Mouse (Mus musculus) intestine, embryonic 16.5 days (tissue): ENCODE results near the gene Gm5460. TPM values are rescaled to one million over a fixed set of nuclear protein-coding genes. Genes with fewer than 3 reads are reported as not detected.

Source experiments
- ATAC-seq: fragments of 200-750 bp; cut with Nextera tagmentation; 2 replicates; pipeline ENCODE4 v1.8.0; 2017; ENCODE audit warnings: moderate TSS enrichment, moderate library complexity
- H3K27ac ChIP-seq: fragments of 300-500 bp; sonication (generic); 2 replicates; pipeline ENCODE4 v1.5.1; 2014; ENCODE audit warnings: mild to moderate bottlenecking, low read length
- H3K27me3 ChIP-seq: fragments of 300-500 bp; sonication (generic); replicated peaks from 2 replicates; pipeline ENCODE4 v1.6.1; 2014; ENCODE audit warnings: low read length, control low read depth, mixed read lengths; ENCODE audit not compliant: control insufficient read depth, insufficient read depth
- H3K36me3 ChIP-seq: fragments of 300-500 bp; sonication (generic); 2 replicates; pipeline ENCODE4 v1.6.1; 2014; ENCODE audit warnings: low read length, control low read depth; ENCODE audit not compliant: control insufficient read depth, insufficient read depth
- H3K4me1 ChIP-seq: fragments of 300-500 bp; sonication (generic); 2 replicates; pipeline ENCODE4 v1.6.1; 2014; ENCODE audit warnings: low read length, control low read depth, mixed read lengths; ENCODE audit not compliant: control insufficient read depth, insufficient read depth
- H3K4me2 ChIP-seq: fragments of 300-500 bp; sonication (generic); 2 replicates; pipeline ENCODE4 v1.6.1; 2014; ENCODE audit warnings: low read depth, low read length, control low read depth
- H3K4me3 ChIP-seq: fragments of 300-500 bp; sonication (generic); 2 replicates; pipeline ENCODE4 v1.5.1; 2014; ENCODE audit warnings: mild to moderate bottlenecking, low read length
- H3K9ac ChIP-seq: fragments of 300-500 bp; sonication (generic); 2 replicates; pipeline ENCODE4 v1.6.1; 2014; ENCODE audit warnings: low read depth, low read length
- H3K9me3 ChIP-seq: fragments of 300-500 bp; sonication (generic); 2 replicates; pipeline ENCODE4 v1.6.1; 2016; ENCODE audit warnings: low read length, control low read depth; ENCODE audit not compliant: control insufficient read depth
- WGBS: fragments of 180-500 bp; shearing (Covaris S2); extraction: QIAGEN DNeasy Blood & Tissue Kit; methylation state at CpG from one replicate; pipeline ENCODE4 v1.1.7; 2014; 5-methylcytosine and 5-hydroxymethylcytosine counted together
- polyA plus RNA-seq: library from polyadenylated mRNA; unstranded; fragments of >200 nt; fragmentation: Nextera tagmentation; extraction: Ambion mirVana; gene quantifications from 2 replicates; pipeline ENCODE4 v1.2.1, GENCODE M21; 2015

The Gm5460 gene
- polyA plus RNA-seq, 1 experiment from 2014 or later, result not detected

DNA sequence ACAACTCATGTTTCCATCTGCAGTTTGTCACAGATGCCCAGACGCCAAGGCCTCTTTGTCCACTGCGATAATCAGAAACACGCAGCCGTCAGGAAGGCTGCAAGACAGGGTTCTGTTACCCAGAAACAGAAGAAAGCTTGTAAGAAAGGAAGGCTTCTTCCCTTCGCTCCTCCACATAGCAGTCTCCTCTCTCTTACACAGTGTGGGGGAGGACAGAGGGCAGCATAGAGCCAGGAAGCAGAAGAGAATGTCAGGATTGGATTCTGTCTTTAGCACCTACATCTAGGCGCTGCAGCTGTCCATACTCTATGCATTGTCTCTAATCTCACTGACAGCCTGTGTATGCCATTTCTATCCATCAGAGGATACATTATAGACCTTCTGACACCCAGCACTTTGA, 19.1 kb upstream of the Gm5460 start:
- no peaks in the 10 kb centered on the region for H3K4me1 ChIP-seq
- no peaks in the 10 kb centered on the region for H3K36me3 ChIP-seq

DNA sequence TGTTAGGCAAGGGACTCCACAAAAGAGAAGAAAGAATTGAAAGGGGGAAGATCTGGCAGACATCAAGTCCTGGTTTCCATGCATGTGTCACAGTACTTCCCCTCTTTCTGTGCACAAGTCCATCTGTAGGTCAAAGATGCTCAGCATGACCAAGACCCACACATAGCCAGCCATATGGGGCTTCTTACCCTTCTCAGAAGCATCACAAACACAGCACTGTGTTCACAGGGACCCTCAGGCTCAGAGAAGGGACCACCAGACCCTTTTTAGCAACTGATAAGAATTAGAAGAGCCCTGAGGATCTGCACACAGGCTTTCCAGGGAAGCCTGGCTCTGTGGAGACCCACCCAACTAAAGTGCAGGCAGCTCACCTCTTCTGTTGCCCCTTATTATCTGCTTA, 16.5 kb upstream of the Gm5460 start:
- no peak for ATAC-seq
- no peaks in the 10 kb centered on the region for H3K4me1 ChIP-seq
- no peak overlapping the region for H3K27ac ChIP-seq
- H3K4me3 ChIP-seq, result no peak overlapping the region
- H3K27me3 ChIP-seq, result no peaks in the 10 kb centered on the region
- no peak overlapping the region for H3K4me2 ChIP-seq
- no peaks in the 10 kb centered on the region for H3K36me3 ChIP-seq
- H3K9ac ChIP-seq, result no peak overlapping the region
- H3K9me3 ChIP-seq, result no peaks in the 10 kb centered on the region

More for the DNA sequence above, 19.1 kb upstream of the Gm5460 start:
- H3K9ac ChIP-seq, result no peak overlapping the region
- no peak overlapping the region for H3K4me2 ChIP-seq
- no peaks in the 10 kb centered on the region for H3K27me3 ChIP-seq
- H3K9me3 ChIP-seq, result no peaks in the 10 kb centered on the region
- no peak for ATAC-seq
- 44% methylated on average over 6 of the region's 6 CpGs for WGBS
- no peak overlapping the region for H3K4me3 ChIP-seq
- H3K27ac ChIP-seq, result no peak overlapping the region

DNA sequence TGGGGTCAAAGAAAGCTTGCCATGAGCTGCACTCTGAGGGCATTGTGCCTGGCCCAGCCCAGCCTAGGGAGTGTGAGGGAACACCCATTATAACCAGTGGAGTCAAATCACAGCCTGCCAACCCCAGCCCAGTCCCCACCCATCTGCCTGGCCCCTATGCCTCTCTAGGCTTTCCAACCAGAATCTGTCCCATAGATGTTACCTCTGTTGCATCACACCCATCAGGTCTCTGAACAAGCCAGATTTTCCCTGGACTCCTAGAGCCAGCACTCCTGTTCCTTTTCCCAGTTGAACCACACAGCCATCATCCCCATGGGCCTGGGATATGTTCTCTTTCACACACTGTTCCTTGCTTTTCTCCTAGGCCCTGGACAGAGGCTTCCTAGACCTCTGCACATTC, 15.1 kb upstream of the Gm5460 start:
- Histone ChIP-seq H3K9me3 (no peaks in the 10 kb centered on the region), H3K36me3 (no peaks in the 10 kb centered on the region), H3K9ac (no peak overlapping the region), H3K27me3 (no peaks in the 10 kb centered on the region), H3K4me2 (no peak overlapping the region), H3K4me3 (no peak overlapping the region), H3K27ac (no peak overlapping the region), H3K4me1 (no peaks in the 10 kb centered on the region)
- ATAC-seq, result no peak

DNA sequence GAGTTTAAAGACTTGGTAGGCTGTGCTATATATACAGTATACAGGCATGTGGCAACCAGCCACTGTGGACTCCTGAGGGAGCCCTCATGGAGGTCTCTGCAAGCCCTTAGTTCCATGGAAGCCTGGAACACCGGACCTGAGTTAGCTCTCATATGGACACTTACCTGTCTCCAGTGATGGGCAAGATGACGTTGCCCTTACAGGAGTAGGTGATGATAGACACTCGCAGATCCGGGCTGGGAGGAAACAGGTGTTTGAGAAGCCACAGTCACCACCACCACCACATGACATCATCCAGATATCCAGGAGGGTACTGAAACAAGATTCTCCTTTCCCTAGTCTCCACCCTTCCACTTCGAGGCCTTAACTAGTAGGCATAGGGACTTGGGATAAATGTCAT, 14.2 kb upstream of the Gm5460 start:
- Histone ChIP-seq H3K9ac (no peak overlapping the region), H3K36me3 (no peaks in the 10 kb centered on the region), H3K27me3 (no peaks in the 10 kb centered on the region), H3K27ac (no peak overlapping the region), H3K9me3 (no peaks in the 10 kb centered on the region), H3K4me2 (no peak overlapping the region), H3K4me3 (no peak overlapping the region), H3K4me1 (no peaks in the 10 kb centered on the region)
- ATAC-seq, result no peak
- 82% methylated on average over 5 of the region's 5 CpGs for WGBS

DNA sequence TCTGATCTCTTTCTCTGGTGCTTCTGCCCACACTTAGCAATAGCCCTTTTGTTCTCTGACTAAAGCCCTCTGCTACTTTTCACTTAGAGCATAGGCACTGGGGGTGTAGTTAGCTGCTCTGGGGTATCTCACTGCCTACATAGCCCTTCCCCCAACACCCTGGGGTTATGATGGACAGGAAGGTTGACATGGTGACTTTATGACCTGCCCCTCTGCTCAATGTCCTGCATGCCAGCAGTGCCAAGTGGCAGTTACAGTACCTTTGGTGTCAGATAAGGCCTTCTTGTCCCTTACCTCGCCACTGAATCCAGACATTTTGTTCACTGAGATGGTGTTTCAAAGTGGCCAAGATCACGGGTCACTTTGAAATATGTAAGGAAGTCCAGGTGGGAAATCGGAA, 1.5 kb upstream of the Gm5460 start, which contains the start of gene Gm30083:
Gene Gm30083 (minus strand): TSS at position 120 of the 400 bp plus-strand sequence.
- Histone ChIP-seq H3K9me3 (no peaks in the 10 kb centered on the region), H3K36me3 (no peaks in the 10 kb centered on the region), H3K27me3 (no peaks in the 10 kb centered on the region), H3K27ac (no peak within 1 kb of the TSS), H3K4me2 (no peak within 1 kb of the TSS), H3K4me3 (no peak within 1 kb of the TSS), H3K4me1 (no peaks in the 10 kb centered on the region), H3K9ac (no peak within 1 kb of the TSS)
- WGBS, result 88% methylated on average over 3 of the region's 3 CpGs
- ATAC-seq, result no peak

DNA sequence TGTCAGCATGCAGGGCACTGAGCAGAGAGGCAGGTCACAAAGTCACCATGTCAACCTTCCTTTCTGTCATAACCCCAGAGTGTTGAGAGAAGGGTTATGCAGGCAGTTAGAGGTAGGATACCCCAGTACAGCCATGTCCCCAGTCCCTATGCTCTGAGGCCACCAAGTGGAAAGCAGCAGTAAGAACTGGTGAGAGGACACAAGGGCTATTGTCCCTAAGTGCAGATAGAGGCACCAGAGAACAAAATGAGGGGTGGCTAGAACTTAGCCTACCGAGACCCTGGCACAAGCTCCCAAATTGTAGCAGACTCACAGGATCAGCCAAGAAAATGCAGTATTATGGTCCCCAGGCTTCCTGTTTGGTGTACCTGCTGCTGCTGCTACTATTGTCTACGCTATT, 380 bp downstream of the Gm5460 start:
- no peaks in the 10 kb centered on the region for H3K27me3 ChIP-seq
- H3K4me1 ChIP-seq, result no peaks in the 10 kb centered on the region
- no peak overlapping the region for H3K9ac ChIP-seq
- ATAC-seq, result no peak
- no peak overlapping the region for H3K4me3 ChIP-seq
- no peak overlapping the region for H3K27ac ChIP-seq
- WGBS, result 88% methylated on average over 2 of the region's 2 CpGs
- no peaks in the 10 kb centered on the region for H3K9me3 ChIP-seq
- H3K36me3 ChIP-seq, result no peaks in the 10 kb centered on the region
- H3K4me2 ChIP-seq, result no peak overlapping the region

DNA sequence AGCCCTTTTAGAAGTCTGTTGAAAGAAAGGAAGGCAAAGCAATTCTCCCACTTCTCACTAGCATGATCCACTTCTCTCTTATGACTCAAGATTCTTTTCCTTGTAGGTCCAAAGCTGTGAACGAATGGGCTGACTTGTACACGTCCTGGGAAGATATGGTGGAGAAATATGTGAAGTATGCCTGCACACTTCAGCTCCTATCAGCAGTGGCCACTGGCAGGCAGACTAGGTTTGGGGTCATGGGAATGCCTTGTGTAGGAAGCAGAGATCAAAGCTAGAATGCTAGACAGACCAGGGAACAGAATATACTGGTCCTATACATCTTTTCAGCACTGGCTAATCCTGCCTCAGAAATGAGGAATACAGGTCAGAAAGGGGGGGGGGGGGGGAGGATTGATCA, 10.2 kb downstream of the Gm5460 start:
- Histone ChIP-seq H3K36me3 (no peaks in the 10 kb centered on the region), H3K9ac (no peak overlapping the region), H3K27ac (no peak overlapping the region), H3K4me2 (no peak overlapping the region), H3K27me3 (no peaks in the 10 kb centered on the region), H3K4me1 (no peaks in the 10 kb centered on the region), H3K4me3 (no peak overlapping the region), H3K9me3 (no peaks in the 10 kb centered on the region)
- 48% methylated on average over 2 of the region's 2 CpGs for WGBS
- no peak for ATAC-seq

DNA sequence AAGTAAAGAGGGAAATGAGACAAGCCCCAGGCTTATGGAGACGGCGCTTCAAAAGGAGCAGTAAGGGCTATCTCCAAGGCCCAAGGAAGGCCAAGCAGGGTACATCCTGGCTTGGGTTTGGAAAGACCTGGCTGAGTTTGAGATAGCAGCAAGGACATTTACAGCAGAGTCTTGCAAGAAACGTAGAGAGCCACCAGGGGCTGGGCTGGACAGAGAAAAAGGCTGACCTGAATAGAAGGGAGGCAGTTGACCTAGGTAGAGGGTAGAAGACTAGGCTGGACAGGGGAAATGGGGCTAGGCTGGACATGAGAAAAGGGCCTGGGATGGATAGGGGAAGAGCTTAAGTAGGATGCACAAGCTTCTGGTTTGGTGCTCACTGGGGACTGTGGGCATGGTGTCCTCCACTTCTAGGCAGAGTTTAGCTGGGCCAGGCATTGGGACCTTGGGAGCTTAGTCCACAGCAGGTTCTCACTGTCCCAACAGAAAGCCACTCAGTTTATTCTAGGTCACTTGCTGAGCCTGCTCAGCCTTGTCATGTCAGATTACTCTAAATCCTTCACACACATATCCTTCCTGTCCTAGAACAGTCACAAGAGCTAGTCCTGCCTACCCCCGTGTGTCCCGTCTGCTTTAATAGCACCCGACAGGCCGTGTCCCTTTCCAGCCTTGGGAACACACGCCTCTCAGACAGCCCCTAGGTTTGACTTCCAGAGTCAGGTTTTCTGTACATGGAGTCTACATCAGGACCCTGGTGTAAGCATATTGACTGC, 17.5 kb downstream of the Gm5460 start:
- Histone ChIP-seq H3K4me3 (no peak overlapping the region), H3K9ac (no peak overlapping the region), H3K4me2 (no peak overlapping the region), H3K9me3 (no peaks in the 10 kb centered on the region), H3K27ac (no peak overlapping the region), H3K4me1 (no peaks in the 10 kb centered on the region), H3K36me3 (no peaks in the 10 kb centered on the region), H3K27me3 (no peaks in the 10 kb centered on the region)
- WGBS, result 87% methylated on average over 8 of the region's 8 CpGs
- ATAC-seq, result no peak

DNA sequence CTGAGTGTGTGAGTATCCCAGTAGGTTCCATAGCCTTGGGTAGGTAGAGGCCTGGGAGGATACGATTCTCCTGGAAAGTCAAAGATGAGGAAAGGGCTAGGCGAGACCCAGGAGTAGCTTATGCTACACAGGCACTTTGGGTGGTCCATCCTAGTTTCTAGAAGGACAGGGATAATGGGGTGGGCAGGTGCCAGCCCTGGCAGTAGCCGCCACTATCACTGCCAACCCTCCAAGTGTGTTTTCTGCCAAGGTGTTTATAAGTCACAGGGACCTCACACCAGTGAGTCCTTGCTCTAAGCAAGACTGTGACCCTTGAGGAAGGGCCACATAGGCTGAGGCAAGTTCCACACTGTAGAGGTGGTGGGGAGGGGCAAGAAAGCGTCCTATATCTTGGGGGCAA, 24.7 kb downstream of the Gm5460 start:
- WGBS, result 79% methylated on average over 4 of the region's 4 CpGs
- H3K4me3 ChIP-seq, result no peak overlapping the region
- no peaks in the 10 kb centered on the region for H3K36me3 ChIP-seq
- H3K9me3 ChIP-seq, result no peaks in the 10 kb centered on the region
- no peak for ATAC-seq
- H3K9ac ChIP-seq, result no peak overlapping the region
- H3K27ac ChIP-seq, result no peak overlapping the region
- no peaks in the 10 kb centered on the region for H3K4me1 ChIP-seq
- no peak overlapping the region for H3K4me2 ChIP-seq
- no peaks in the 10 kb centered on the region for H3K27me3 ChIP-seq

DNA sequence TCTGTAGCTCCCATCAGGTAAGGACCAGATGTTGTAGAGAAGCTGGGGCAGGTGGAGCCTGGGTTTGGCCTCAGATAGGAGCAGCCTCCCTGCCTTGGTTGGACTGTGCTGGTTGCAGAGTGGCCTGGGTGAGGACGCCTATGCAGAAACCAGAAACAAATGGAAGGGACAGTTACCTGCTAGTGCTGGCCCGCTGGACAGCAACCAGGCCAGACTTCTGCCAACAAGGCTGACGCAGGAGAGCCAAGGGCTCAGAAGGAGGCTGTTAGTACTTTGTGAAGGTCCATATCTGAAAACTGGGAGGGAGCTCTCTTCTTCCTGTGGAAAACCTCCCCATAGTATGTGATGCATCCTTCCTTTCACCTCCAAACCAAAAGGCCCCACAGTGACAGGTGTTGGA, 26.8 kb downstream of the Gm5460 start:
- Histone ChIP-seq H3K27me3 (no peaks in the 10 kb centered on the region), H3K9me3 (no peaks in the 10 kb centered on the region), H3K27ac (no peak overlapping the region), H3K4me1 (no peaks in the 10 kb centered on the region), H3K4me3 (no peak overlapping the region), H3K9ac (no peak overlapping the region), H3K36me3 (no peaks in the 10 kb centered on the region), H3K4me2 (no peak overlapping the region)
- no peak for ATAC-seq
- 54% methylated on average over 3 of the region's 3 CpGs for WGBS
